ENCODE assay signal across 1 mouse cellular context in the genomic region with DNA sequence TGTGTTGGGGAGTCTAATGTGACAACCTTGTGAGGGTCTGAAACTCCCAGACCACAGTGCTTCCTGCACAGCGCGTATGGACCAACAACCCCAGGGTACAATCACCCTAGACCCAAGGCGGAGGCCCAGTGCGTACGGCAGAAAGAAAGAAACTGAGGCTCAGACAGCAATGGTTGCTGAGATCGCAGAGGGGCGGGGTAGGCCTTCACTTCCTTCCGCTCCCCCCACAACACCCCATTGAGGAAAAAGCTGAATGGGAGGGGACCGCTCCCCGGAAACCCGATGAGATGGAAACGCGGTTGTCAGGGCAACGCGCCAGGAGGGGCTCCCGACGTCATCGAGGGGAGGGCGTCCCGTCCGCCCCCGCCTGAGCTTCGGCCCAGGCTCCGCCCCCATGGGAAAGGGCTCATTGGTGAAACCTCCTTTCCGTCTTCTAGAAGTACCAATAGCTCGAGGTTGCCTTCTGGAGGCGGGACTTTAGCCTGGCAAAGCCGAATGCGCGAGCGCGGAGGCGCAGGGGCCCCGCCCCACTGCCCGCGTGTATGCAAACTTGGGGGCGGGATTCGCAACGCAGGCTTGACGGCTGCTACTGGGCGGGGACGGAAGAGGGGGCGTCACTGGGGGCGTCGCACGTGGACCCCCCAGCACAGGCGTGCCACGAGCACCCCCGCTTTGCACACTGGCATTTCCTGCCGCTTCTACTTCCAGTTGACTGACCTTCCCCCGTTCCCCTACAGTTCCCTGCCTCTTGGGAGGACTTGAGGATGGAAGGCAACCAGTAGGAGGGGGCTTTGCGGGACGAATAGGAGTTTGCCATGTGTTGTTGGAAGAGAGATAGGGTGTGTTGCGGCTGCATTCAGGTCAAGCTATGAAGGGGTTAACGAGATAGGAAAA.
TF ChIP-seq lines count a peak whose summit lies in the region.

No protein-coding gene starts in this region.

TF ChIP-seq in C2C12, 6 proteins besides CTCF, POLR2A, EP300 and RAD21:
- TF ChIP-seq MYOD1 (IDR thresholded peaks at IDR 0.05; ENCODE audit: control insufficient read depth, insufficient read length, low read depth) (no peak), MAX (IDR thresholded peaks at IDR 0.05) (peak; percentile 71), CEBPB (IDR thresholded peaks at IDR 0.05; ENCODE audit: low read depth) (no peak), MYOG (IDR thresholded peaks at IDR 0.05; ENCODE audit: control insufficient read depth, extremely low read depth, insufficient read length) (no peak), USF1 (IDR thresholded peaks at IDR 0.05; ENCODE audit: low read depth) (no peak), FOSL1 (IDR thresholded peaks at IDR 0.05; ENCODE audit: insufficient read depth, low read length, poor library complexity, severe bottlenecking) (no peak)
TF ChIP-seq in C2C12: peak in this region for 1.
